Mouse (Mus musculus): ENCODE results near the gene Rad54l.

Rad54l gene

DNA sequence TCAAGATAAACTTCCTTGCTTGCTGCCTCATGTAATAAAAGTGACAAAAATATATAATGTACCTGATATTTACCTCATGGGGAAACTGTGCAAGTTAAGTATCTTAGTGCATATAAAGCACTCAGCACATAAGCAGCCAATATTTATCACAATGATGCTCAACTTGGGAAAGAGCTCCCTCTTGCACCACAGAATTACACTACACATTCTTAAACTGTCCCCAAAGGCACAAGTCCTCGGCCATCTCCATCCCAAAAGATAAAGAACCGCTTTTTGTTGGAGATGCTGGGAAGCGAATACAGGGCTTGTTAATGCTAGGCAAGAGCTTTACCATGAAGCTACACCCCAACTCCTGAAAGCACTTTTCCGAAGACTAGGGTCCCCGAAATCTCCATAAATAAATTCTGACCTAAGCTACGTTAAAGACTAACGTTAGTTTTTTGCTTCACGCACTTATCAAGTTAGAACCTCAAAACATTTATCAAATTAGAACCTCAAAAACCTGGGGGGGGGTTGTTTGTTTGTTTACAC, 49.3 kb downstream of the Rad54l start:
- peak; percentile 42 for DNase-seq (ENCODE audit: low read depth, low spot score)

DNA sequence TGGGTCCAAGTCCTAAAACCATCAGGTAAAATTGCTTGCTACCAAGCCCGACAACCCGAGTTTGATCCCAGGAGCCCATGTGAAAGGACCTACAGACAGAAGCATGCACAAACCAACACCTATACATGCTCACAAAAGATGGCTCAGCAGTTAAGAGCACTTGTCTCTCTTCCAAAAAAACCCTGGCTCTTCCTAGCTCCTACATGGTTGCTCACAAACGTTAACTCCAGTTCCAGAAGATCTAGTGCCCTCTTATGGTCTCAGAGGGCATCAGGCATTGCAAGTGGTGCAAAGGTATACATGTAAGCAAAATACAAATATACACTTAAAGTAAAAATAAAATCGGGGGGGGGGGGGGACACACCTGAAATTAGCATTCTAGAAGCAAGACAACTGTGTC, 50.3 kb downstream of the Rad54l start:
- DNase-seq (ENCODE audit: low read depth, low spot score): peak; percentile 52

DNA sequence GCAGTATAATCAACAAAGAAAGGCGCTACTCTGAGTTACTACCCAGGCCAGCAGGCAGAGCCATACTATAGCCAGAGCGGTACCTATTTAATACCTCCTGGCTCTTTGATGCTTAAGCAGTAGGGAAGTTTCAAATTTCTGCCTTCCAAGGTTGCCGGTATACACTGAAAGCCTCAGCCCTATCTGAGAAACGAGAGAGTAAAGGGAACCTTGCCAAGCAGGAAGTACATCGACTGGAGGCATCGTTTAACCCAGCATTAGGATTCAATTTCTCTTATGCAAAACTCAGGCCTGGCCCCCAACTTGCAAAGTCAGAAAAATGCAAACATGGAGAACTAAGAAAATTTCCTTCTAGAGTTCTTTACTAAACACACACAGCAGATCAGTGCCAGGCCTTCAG, 53.4 kb downstream of the Rad54l start:
- no peak for DNase-seq (ENCODE audit: low read depth, low spot score)

DNA sequence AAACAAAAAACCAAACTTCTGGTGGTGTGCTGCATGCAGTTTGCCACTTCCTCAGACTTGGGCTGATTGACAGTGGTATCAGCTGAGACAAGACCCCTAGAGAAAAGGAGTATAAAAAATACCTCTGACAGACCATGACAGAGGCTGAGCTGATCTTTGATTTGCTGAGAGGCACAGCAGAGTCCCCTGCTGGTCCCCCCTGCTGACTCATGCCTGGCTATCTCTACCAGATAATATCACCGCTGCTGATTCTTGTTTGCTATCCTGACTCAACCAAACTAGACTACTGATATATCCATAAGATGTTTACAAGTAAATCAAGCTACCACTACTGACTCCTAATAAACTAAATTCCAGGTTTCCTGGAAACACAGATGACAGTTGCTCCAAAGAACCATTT, 59.6 kb downstream of the Rad54l start:
- no peak for DNase-seq (ENCODE audit: low read depth, low spot score)

DNA sequence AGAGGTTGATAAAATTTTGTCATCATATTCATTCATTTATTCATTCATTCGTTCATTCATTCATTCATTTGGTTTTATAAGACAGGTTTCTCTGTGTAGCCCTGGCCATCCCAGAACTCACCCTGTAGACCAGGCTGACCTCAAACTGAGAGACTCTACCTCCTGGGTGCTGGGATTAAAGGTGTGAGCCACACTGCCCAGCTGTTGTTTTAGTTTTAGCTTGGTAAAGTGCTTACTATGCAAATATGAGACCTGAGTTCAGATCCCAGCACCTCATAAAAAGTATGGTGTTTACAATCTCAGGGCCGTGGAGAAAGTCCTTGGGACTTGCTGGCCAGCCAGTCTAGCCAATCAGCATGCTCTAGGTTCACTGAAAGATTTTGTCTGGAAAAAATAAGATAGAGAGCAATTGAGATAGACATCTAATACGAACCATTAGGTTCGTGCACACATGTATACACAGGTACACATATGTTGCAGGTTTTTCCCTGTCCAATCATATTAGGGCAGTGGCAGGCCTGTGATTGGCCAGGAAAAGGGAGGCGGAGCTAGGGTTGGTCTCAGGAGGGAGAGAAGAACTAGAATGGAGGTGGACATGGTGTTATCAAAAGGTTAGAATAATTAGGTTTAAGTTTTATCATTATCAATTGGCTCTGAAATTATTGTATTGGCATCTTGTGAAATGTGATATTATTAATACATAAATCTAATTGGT, 64.3 kb downstream of the Rad54l start:
- DNase-seq (ENCODE audit: low read depth, low spot score): peak; percentile 32

DNA sequence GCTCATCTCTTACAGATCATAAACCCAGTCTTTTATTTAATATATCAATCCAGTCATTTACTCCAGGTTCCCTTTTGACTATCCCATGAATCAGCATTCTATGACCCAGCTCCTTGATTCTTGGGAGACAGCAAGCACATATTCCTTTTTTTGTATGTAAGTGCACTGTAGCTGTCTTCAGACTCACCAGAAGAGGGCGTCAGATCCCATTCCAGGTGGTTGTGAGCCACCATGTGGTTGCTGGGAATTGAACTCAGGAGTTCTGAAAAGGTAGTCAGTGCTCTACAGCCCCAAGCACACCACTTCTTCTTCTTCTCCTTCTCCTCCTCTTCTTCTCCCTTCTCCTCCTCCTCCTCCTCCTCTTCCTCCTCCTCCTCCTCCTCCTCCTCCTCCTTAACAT, 65.9 kb downstream of the Rad54l start:
- DNase-seq (ENCODE audit: low read depth, low spot score): peak; percentile 62

DNA sequence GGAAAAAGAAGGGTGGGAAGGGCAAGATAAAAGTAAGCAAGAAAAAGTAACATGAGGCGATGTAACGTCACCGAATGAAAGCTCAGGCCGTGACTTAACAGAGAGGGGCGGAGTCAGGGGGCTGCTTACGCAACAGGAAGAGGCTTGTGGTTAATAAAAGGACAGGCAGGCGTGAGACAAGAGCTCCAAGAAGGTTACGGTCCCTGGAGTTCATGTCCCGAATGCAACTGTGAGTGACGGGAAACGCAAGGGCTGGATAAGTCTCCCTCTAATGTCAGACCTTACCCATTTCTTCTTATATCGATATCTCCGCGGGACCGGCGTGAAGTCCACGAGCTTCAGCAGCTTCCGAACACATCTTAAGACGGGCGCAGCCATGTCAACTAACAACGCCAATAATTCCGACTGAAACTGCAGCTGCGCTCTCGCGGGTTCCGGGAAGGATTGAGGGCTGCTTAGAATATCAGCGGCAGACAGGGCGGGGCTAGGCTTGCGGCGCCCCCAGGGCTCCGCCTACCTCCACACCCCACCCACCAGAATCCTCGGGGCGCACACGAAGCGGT, 70.0 kb downstream of the Rad54l start, which contains the start of gene Nsun4:
Nsun4 (minus strand) TSS at position 478 of the 563 bp plus-strand sequence.
- DNase-seq (ENCODE audit: low read depth, low spot score): peak; percentile 96

DNA sequence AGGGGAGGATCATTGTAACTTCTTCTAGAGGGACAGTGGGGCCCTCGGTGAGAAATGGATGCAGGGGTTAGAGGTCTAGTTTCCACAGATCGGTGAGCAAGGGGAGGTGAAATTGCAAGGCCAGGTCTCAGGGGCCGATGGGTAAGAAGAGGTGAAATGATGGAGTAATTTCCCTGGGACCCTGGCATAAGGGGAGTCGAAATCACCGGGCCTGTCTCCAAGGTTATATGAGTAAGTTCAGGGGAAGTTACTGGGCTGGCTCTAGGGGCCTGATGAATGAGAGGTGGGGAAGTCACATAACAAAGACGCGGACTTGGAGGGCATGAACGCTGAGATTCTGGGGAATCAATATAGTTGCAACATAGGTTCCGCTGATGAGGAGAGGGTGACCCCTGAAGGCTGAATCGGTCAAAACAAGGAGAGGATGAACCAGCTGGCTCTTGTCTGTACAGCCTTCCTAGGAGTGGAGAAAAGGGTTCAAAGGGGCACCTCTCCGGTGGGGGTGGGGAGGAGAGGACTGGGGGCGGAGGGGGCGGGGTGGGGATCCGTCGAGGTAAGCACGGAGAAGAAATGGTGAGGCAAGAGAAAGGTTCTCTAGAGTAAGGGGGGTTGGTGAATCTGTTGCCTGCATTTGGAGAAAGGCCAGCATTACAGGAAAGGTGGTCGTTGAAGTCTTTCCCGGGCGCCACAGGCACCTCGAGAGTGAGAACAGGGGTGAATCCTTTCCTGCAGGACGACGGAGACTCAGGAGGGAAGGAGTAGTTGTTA, 70.8 kb downstream of the Rad54l start:
- peak; percentile 73 for DNase-seq (ENCODE audit: low read depth, low spot score)

DNA sequence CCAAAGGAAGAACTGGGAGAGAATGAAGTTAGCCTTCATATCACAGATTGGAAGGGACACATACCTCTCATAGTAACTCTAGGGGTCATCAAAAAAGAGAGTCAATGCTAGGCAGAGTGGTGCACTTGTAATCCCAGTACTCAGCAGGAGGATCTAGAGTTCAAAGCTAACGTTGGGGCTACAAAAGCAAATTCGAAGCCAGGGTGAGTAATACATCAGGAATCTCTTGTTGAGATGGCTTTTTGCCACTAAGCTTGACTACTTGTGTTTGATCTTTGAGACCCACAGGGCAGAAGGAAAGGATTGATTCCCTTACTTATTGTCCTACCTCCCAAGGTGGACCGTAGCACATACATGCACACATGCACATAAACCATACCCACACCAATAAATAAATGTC, 74.3 kb downstream of the Rad54l start:
- no peak for DNase-seq (ENCODE audit: low read depth, low spot score)

DNA sequence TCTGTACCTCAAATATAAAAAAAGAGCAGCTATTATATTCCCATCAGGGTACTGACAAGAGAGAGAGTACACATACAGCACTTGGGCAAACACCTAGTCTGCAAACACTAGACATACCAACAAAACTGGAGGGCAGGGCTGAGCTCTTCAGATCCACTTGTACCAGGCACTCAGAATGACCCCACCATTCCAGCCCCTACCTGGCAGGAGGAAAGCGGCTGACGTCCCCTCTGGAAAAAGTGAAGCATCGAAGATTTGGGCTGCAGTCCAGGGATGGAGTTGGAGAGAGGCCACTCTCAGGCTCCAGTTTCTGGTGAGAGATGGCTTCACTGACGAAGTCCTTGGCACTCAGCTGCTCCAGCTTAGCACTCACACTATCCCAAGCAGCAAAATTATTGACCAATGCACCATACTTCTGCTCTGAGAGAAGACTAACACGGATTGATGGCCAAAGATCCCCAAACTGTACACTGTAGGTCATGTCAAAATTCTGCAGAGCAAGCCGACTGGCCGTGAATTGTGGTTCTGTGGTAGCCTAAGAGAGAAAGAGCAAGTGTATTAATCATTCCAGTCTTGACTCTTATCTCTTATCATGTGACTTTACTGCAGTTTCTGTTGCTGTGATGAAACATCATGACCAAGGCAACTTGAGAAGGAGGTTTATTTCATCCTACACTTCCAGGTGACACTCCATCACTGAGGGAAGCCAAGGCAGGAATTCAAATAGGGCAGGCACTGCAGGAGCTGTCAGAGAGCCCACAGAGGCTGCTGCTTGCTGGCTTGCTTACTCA, 75.2 kb downstream of the Rad54l start:
- no peak for DNase-seq (ENCODE audit: low read depth, low spot score)

DNA sequence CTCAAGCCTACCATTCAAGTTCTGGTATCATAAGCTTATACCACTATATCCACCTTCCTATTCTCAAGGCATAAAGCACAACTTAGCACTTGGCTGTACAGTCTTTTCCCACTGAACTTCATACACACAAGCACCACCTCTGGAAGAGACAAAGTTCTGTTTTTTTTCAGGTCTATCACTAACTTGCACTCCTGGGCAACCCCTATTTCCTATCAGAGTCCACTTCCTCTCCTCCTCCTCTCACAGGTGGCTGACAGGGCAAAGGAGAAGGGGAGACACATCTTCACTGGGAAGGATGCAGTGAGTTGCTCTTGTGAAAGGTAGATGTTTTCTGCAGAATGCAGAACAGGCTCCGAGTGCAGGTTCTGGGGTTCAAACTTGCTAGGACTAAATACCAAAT, 75.8 kb downstream of the Rad54l start:
- DNase-seq (ENCODE audit: low read depth, low spot score): no peak

DNA sequence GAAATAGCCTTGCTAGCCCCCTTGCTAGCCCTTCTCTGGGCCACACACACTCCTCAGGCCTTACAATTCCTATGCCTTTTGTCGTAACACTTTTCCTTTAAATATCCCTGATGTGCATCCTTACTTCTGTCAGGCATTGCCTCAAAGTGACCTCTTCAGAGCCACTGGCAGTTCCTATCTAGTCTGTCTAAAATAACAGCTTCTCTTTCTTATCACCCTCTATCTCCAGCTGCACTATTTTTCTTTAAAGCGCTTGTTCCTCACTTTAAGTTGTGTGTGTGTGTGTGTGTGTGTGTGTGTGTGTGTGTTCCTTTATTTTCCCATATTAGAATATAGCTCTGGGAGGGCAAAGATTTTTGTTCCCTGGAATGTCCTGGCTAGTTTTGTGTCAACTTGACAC, 76.9 kb downstream of the Rad54l start:
- no peak for DNase-seq (ENCODE audit: low read depth, low spot score)

Measured in ES-CJ7 (cell line).